Mouse (Mus musculus) heart, postnatal 36 days (tissue): Measurements from ENCODE around the gene Crybg1. TPM values are rescaled to one million over a fixed set of nuclear protein-coding genes. Genes with fewer than 3 reads are reported as not detected.
A peak's percentile ranks its signal among the peaks of the same experiment; 100 is the strongest.

Source experiments
- DNase-seq, 2 experiments: peaks; one replicate each; pipeline ENCODE4 v3.0.0; 2021 to 2022
- intact Hi-C: fragments of 180-260 bp; cut with DNase I; formaldehyde crosslinking; loops from one replicate; pipeline ENCODE4 v1.15.1; 2025
- total RNA-seq, 2 experiments: library from RNA; stranded (reverse); gene quantifications; 2 replicates each; pipeline ENCODE4 v1.2.3; 2021

Gene Crybg1
- total RNA-seq: 1 to 10 TPM; 2.4 to 3.8 TPM

GRCm38 (mm10) chr10:44148337-44149317 is at the start of gene Crybg1:
TSS of gene Crybg1 (minus strand) at chr10:44148853.
- intact Hi-C loops: no loop called here
- DNase-seq: peak; percentile 12 to 22

GRCm38 (mm10) chr10:44177365-44177764 is 28.7 kb upstream of the Crybg1 start:
- DNase-seq: no peak
- intact Hi-C loops: loop anchor here (1.0 kb wide), 1 partner anchor 223 kb away; no protein-coding TSS in a partner anchor

- intact Hi-C loops: no loop called here
- no peak for DNase-seq
These were observed 27.9 kb upstream of the Crybg1 start for GRCm38 (mm10) chr10:44176548-44176947.

- DNase-seq: no peak
- intact Hi-C loops: no loop called here
These were observed 27.5 kb upstream of the Crybg1 start for GRCm38 (mm10) chr10:44176120-44176519.

- DNase-seq: no peak
- intact Hi-C loops: no loop called here
These were observed 21.5 kb upstream of the Crybg1 start for GRCm38 (mm10) chr10:44170145-44170544.

- intact Hi-C loops: no loop called here
- no peak for DNase-seq
These were observed 18.4 kb upstream of the Crybg1 start for GRCm38 (mm10) chr10:44167061-44167460.

- intact Hi-C loops: no loop called here
- DNase-seq: no peak
These were observed 15.8 kb upstream of the Crybg1 start for GRCm38 (mm10) chr10:44164258-44164975.

GRCm38 (mm10) chr10:44163028-44163427 is 14.4 kb upstream of the Crybg1 start:
- DNase-seq: no peak
- intact Hi-C loops: no loop called here

- intact Hi-C loops: loop anchor here (1.0 kb wide), 1 partner anchor 206 kb away; no protein-coding TSS in a partner anchor
These were observed 11.5 kb upstream of the Crybg1 start for GRCm38 (mm10) chr10:44160150-44160549.

GRCm38 (mm10) chr10:44157489-44157888 is 8.8 kb upstream of the Crybg1 start:
- DNase-seq: no peak
- intact Hi-C loops: no loop called here

More at GRCm38 (mm10) chr10:44160150-44160549, 11.5 kb upstream of the Crybg1 start:
- DNase-seq: no peak

- DNase-seq: no peak
- intact Hi-C loops: no loop called here
These were observed 1.8 kb upstream of the Crybg1 start for GRCm38 (mm10) chr10:44150501-44150900.

GRCm38 (mm10) chr10:44143401-44143800 is 5.3 kb downstream of the Crybg1 start:
- DNase-seq: no peak
- intact Hi-C loops: no loop called here

- intact Hi-C loops: no loop called here
- DNase-seq: no peak
These were observed 10.4 kb downstream of the Crybg1 start for GRCm38 (mm10) chr10:44138137-44138855.

GRCm38 (mm10) chr10:44126047-44126446 is 22.6 kb downstream of the Crybg1 start:
- intact Hi-C loops: no loop called here
- DNase-seq: no peak

GRCm38 (mm10) chr10:44124400-44124933 is 24.2 kb downstream of the Crybg1 start:
- DNase-seq: no peak
- intact Hi-C loops: no loop called here

- intact Hi-C loops: no loop called here
- no peak for DNase-seq
These were observed 30.0 kb downstream of the Crybg1 start for GRCm38 (mm10) chr10:44118616-44119015.

- intact Hi-C loops: no loop called here
- no peak for DNase-seq
These were observed 31.9 kb downstream of the Crybg1 start for GRCm38 (mm10) chr10:44116796-44117195.

- intact Hi-C loops: no loop called here
- DNase-seq: no peak
These were observed 34.0 kb downstream of the Crybg1 start for GRCm38 (mm10) chr10:44114611-44115010.

GRCm38 (mm10) chr10:44112005-44112675 is 36.5 kb downstream of the Crybg1 start:
- intact Hi-C loops: no loop called here
- DNase-seq: no peak

- DNase-seq: no peak
- intact Hi-C loops: no loop called here
These were observed 37.5 kb downstream of the Crybg1 start for GRCm38 (mm10) chr10:44111168-44111567.
